Mouse (Mus musculus): Measurements from ENCODE around the gene Snx33. TPM values are rescaled to one million over a fixed set of nuclear protein-coding genes. Genes with fewer than 3 reads are reported as not detected.

Snx33 gene
- polyA plus RNA-seq, 1 experiment from 2014 or later: 3.3 TPM

DNA sequence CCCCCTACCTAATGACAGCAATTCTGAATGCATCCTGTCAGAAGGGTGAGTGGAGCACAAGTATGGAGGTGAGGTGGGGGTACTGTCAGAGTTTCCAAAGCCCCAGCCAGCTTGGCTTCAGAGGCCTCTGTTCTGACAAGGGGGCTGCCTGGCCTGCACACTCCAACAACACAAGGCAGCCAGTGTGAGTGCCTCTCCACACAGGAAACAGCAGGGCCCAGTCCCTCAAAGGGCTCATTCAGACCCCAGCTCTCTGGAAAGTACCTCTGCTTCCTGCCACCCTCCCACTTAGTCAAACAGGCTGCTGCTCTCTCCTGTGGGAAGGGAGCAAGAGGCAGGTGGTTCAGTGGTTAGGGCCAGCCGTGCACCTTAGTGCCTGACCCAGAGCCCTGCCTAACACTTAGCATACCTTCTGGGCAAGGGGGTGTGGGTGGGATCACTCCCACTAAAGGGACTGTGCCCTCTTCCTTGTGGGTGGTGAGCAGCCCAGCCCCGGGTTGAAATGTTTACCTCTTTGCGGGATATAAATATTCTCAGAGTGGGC is 46.6 kb downstream of the Snx33 start:
- Histone ChIP-seq H3K4me3 (ENCODE audit: low read depth, low read length) (no peak overlapping the region), H3K27ac (ENCODE audit: low read depth, low read length) (no peak overlapping the region), H3K36me3 (ENCODE audit: control insufficient read depth, insufficient read depth, low read length) (no peaks in the 10 kb centered on the region), H3K27me3 (ENCODE audit: control insufficient read depth, insufficient read depth, low read length) (no peaks in the 10 kb centered on the region), H3K9ac (ENCODE audit: low read depth, low read length) (no peak overlapping the region), H3K9me3 (ENCODE audit: control insufficient read depth, low read length) (no peaks in the 10 kb centered on the region), H3K4me2 (replicated peaks; ENCODE audit: low read depth, low read length) (no peak overlapping the region), H3K4me1 (replicated peaks; ENCODE audit: control insufficient read depth, insufficient read depth, low read length) (no peaks in the 10 kb centered on the region)
- 87% methylated on average over 3 of the region's 3 CpGs for WGBS
- ATAC-seq (ENCODE audit: low FRiP score): no peak
- DNase-seq (ENCODE audit: low spot score): no peak

DNA sequence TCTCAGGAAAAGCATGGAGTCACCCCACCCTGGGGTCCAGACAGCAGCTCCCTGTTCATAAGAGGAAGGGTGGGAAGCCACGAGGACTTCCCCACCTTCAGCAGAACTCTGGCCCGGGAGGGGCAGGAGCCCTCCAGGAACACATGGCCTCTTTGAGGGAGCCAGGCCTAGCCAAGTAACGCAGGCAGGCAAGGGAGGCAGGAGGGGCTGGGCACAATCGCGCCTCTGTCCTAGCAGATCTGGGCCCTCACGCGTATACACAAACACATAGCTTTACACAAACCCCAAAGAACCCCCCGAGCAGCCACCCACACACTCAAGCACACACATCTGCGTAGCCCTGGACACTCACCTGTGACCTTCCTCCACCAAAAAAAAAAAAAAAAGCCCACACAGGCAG is 47.4 kb downstream of the Snx33 start:
- H3K9me3 ChIP-seq (ENCODE audit: control insufficient read depth, low read length): no peaks in the 10 kb centered on the region
- H3K9ac ChIP-seq (ENCODE audit: low read depth, low read length): no peak overlapping the region
- DNase-seq (ENCODE audit: low spot score): no peak
- no peak overlapping the region for H3K4me3 ChIP-seq (ENCODE audit: low read depth, low read length)
- no peaks in the 10 kb centered on the region for H3K4me1 ChIP-seq (replicated peaks; ENCODE audit: control insufficient read depth, insufficient read depth, low read length)
- H3K36me3 ChIP-seq (ENCODE audit: control insufficient read depth, insufficient read depth, low read length): no peaks in the 10 kb centered on the region
- no peaks in the 10 kb centered on the region for H3K27me3 ChIP-seq (ENCODE audit: control insufficient read depth, insufficient read depth, low read length)
- no peak overlapping the region for H3K27ac ChIP-seq (ENCODE audit: low read depth, low read length)
- WGBS: 65% methylated on average over 9 of the region's 9 CpGs
- H3K4me2 ChIP-seq (replicated peaks; ENCODE audit: low read depth, low read length): no peak overlapping the region
- no peak for ATAC-seq (ENCODE audit: low FRiP score)

DNA sequence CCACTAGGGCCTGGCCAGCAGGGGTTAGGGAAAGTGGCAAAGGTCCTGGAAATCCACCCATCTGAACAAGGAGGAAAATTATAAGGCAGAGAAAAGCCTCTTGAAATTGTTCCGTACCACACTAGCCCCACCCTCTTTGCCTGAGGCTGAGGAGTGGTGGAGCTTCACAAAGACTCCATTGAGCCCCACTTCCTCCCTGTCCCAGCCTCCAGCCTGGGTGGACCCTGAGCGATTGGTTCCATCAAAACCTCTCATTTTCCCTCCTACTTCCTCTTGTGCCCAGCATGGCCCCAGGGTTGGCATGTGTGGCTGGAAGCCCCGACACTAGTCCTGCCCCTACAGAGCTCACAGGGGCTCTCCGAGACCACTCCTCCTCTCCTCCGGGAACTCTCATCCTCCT is 50.9 kb downstream of the Snx33 start:
- ATAC-seq (ENCODE audit: low FRiP score) (no peak), DNase-seq (ENCODE audit: low spot score) (no peak)
- H3K4me2 ChIP-seq (replicated peaks; ENCODE audit: low read depth, low read length): no peak overlapping the region
- no peak overlapping the region for H3K27ac ChIP-seq (ENCODE audit: low read depth, low read length)
- WGBS: 76% methylated on average over 5 of the region's 5 CpGs
- H3K4me3 ChIP-seq (ENCODE audit: low read depth, low read length): no peak overlapping the region
- H3K4me1 ChIP-seq (replicated peaks; ENCODE audit: control insufficient read depth, insufficient read depth, low read length): no peaks in the 10 kb centered on the region
- H3K36me3 ChIP-seq (ENCODE audit: control insufficient read depth, insufficient read depth, low read length): no peaks in the 10 kb centered on the region
- H3K27me3 ChIP-seq (ENCODE audit: control insufficient read depth, insufficient read depth, low read length): no peaks in the 10 kb centered on the region
- H3K9ac ChIP-seq (ENCODE audit: low read depth, low read length): no peak overlapping the region
- no peaks in the 10 kb centered on the region for H3K9me3 ChIP-seq (ENCODE audit: control insufficient read depth, low read length)

DNA sequence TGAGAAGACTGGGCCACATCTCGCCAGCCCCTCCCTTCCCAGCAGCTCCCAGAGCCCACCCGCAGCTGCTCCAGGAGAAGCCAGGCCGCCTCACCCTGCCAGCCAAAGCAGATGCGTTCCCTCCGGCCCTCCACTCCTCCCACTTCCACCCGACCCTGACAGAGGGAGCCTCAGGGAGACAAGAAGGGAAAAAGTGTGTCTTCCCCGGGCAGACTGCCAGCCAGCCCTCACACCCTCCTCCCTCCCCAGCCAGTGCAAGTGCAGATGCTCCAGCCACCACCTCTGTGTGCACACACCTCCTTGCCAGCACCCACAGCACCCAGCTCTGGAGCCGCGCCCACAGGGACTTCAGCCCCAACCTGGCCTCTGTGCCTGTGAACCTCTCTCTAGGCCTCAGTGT is 51.4 kb downstream of the Snx33 start:
- no peaks in the 10 kb centered on the region for H3K36me3 ChIP-seq (ENCODE audit: control insufficient read depth, insufficient read depth, low read length)
- 0 out of 2 replicates have a peak overlapping the region, but pooled peaks have one; percentile 8 for H3K9ac ChIP-seq (ENCODE audit: low read depth, low read length)
- no peak overlapping the region for H3K4me2 ChIP-seq (replicated peaks; ENCODE audit: low read depth, low read length)
- H3K4me1 ChIP-seq (replicated peaks; ENCODE audit: control insufficient read depth, insufficient read depth, low read length): no peaks in the 10 kb centered on the region
- 57% methylated on average over 8 of the region's 9 CpGs for WGBS
- H3K9me3 ChIP-seq (ENCODE audit: control insufficient read depth, low read length): no peaks in the 10 kb centered on the region
- H3K27ac ChIP-seq (ENCODE audit: low read depth, low read length): no peak overlapping the region
- DNase-seq (ENCODE audit: low spot score) (no peak), ATAC-seq (ENCODE audit: low FRiP score) (no peak)
- no peak overlapping the region for H3K4me3 ChIP-seq (ENCODE audit: low read depth, low read length)
- H3K27me3 ChIP-seq (ENCODE audit: control insufficient read depth, insufficient read depth, low read length): no peaks in the 10 kb centered on the region

DNA sequence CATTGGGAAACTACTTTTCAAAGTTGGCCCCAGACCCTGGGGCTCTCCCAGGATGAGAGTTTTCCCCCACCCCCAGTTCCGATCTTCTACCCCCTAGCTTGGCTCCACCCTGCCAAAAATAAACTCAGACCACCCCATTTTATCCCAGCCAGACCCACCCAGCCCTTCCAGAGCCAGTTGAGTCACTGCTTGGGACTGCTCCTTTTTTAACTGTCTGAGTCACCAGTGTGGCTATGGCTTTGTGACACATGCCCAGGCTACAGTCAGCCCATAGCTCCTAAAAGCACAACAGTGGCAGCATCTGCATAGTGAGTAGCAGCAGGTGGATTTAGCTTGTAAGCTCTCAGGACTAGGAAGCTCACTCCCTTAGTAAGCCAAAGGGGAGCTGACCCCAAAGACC is 55.1 kb downstream of the Snx33 start:
- Histone ChIP-seq H3K4me2 (replicated peaks; ENCODE audit: low read depth, low read length) (no peak overlapping the region), H3K36me3 (ENCODE audit: control insufficient read depth, insufficient read depth, low read length) (no peaks in the 10 kb centered on the region), H3K9me3 (ENCODE audit: control insufficient read depth, low read length) (no peaks in the 10 kb centered on the region), H3K4me1 (replicated peaks; ENCODE audit: control insufficient read depth, insufficient read depth, low read length) (peaks cover 2% of the 10 kb centered on the region; the same call in 1 of the 2 replicates), H3K9ac (ENCODE audit: low read depth, low read length) (no peak overlapping the region), H3K27me3 (ENCODE audit: control insufficient read depth, insufficient read depth, low read length) (no peaks in the 10 kb centered on the region), H3K27ac (ENCODE audit: low read depth, low read length) (no peak overlapping the region), H3K4me3 (ENCODE audit: low read depth, low read length) (no peak overlapping the region)
- 78% methylated on average over 1 of the region's 1 CpGs for WGBS
- ATAC-seq (ENCODE audit: low FRiP score) (no peak), DNase-seq (ENCODE audit: low spot score) (no peak)

DNA sequence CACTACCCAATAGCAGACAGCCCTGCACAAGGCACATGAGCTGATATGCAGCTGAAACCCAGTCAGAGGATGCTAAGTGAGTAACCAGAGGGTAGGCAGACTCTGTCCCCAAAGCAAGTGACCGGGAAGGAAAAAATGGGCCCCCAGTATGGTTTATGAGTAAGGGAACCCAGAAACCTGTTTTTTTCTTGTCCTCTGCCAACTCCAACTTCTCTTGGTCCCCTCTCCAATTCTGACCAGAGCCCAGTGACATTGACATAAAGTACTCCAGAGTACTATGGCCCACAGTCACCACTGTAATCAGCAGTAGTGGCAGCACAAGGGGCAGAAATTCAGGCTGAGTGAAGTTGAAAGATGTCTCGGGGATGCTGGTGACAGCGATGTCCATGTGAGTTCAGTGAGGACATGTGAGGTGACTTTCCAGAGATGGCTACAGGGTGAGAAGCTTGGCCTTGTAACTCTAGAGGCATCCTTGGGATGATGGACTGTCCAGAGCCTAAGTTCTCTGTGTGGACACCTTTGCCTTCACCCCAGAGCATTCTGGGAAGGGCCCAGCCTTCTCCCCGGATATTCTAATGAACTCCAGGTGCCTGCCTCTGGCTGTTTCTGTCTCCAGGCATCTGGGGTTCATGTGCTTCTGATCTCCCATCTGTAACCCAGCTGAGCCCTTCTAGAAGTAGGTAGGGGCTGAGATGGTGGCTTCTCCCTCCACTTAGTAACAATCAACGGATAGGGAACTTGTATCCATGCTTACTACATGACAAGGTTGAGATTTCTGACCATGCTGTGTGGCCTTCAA is 55.9 kb downstream of the Snx33 start:
- Histone ChIP-seq H3K36me3 (ENCODE audit: control insufficient read depth, insufficient read depth, low read length) (no peaks in the 10 kb centered on the region), H3K27ac (ENCODE audit: low read depth, low read length) (no peak overlapping the region), H3K9me3 (ENCODE audit: control insufficient read depth, low read length) (no peaks in the 10 kb centered on the region), H3K9ac (ENCODE audit: low read depth, low read length) (no peak overlapping the region), H3K27me3 (ENCODE audit: control insufficient read depth, insufficient read depth, low read length) (no peaks in the 10 kb centered on the region), H3K4me3 (ENCODE audit: low read depth, low read length) (no peak overlapping the region), H3K4me2 (replicated peaks; ENCODE audit: low read depth, low read length) (no peak overlapping the region), H3K4me1 (replicated peaks; ENCODE audit: control insufficient read depth, insufficient read depth, low read length) (peaks cover 2% of the 10 kb centered on the region; the same call in 1 of the 2 replicates)
- ATAC-seq (ENCODE audit: low FRiP score) (no peak), DNase-seq (ENCODE audit: low spot score) (no peak)
- 81% methylated on average over 5 of the region's 5 CpGs for WGBS

DNA sequence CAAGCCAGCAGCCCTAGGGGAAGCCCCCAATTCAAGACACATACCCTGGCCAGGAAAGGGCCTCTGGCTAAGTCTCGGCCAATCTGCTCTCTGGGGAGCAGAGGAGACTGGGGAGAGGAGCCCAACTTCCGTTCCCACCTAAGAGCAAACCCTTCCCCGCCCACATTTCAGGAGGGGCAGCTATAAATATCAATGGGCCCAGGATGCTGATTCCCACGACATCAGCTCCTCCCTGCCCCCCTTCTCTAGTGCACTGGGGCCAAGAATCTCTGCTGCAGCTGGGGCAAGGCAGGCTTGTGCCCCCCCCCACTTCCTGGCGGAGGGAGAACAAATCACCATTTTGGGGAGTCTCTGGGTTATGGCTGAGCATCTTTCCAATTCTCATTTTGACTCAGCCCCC is 57.0 kb downstream of the Snx33 start:
- 58% methylated on average over 5 of the region's 5 CpGs for WGBS

DNA sequence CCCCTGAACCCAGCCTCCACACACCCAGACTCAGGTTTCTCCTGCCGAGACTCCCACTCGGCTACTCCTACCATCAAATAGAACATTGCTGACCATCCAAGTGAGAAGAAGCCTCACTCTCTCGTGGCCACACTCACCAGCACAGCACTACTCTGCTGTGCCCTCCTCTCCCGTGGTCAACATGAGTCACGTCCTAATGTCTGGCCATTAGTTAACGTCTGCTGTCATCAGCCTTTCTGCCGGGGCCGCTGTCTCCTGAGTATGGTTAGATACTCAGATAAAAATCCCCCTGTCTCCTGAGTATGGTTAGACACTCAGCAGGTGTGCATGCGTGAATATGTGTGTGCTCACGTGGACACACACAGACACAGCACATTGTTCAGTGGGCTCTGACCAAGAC is 57.4 kb downstream of the Snx33 start:
- WGBS: 76% methylated on average over 10 of the region's 10 CpGs
- Histone ChIP-seq H3K9me3 (ENCODE audit: control insufficient read depth, low read length) (no peaks in the 10 kb centered on the region), H3K9ac (ENCODE audit: low read depth, low read length) (no peak overlapping the region), H3K27me3 (ENCODE audit: control insufficient read depth, insufficient read depth, low read length) (peaks cover under 1% of the 10 kb centered on the region; the same call in 1 of the 2 replicates), H3K4me1 (replicated peaks; ENCODE audit: control insufficient read depth, insufficient read depth, low read length) (peaks cover 2% of the 10 kb centered on the region; the same call in 1 of the 2 replicates), H3K4me3 (ENCODE audit: low read depth, low read length) (no peak overlapping the region), H3K27ac (ENCODE audit: low read depth, low read length) (no peak overlapping the region), H3K4me2 (replicated peaks; ENCODE audit: low read depth, low read length) (no peak overlapping the region), H3K36me3 (ENCODE audit: control insufficient read depth, insufficient read depth, low read length) (no peaks in the 10 kb centered on the region)
- no peak for ATAC-seq (ENCODE audit: low FRiP score)
- DNase-seq (ENCODE audit: low spot score): no peak

More for the DNA sequence above, 57.0 kb downstream of the Snx33 start:
- DNase-seq (ENCODE audit: low spot score) (no peak), ATAC-seq (ENCODE audit: low FRiP score) (no peak)
- Histone ChIP-seq H3K27me3 (ENCODE audit: control insufficient read depth, insufficient read depth, low read length) (no peaks in the 10 kb centered on the region), H3K9me3 (ENCODE audit: control insufficient read depth, low read length) (no peaks in the 10 kb centered on the region), H3K9ac (ENCODE audit: low read depth, low read length) (no peak overlapping the region), H3K4me1 (replicated peaks; ENCODE audit: control insufficient read depth, insufficient read depth, low read length) (peaks cover 2% of the 10 kb centered on the region; the same call in 1 of the 2 replicates), H3K36me3 (ENCODE audit: control insufficient read depth, insufficient read depth, low read length) (no peaks in the 10 kb centered on the region), H3K4me3 (ENCODE audit: low read depth, low read length) (no peak overlapping the region), H3K27ac (ENCODE audit: low read depth, low read length) (no peak overlapping the region), H3K4me2 (replicated peaks; ENCODE audit: low read depth, low read length) (no peak overlapping the region)

DNA sequence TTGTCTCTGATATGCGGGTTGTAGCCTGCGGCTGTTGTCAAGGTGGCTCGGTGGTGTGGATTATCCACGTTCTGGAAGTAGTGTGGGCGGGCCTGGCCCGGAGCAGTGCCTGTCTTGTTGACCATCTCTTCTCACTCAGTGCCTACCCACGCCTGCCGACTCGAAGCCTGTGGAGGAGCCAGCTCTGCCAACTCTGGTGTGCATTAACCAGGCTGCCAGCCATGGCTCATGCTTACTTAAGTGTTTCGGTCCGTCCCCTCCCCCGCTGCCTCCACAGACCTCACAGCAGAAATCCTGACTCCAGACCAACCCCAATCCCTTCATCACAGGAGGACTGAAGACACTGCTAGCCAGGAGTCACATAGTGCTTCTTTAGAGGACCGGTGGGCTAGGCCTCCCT is 58.6 kb downstream of the Snx33 start:
- peaks cover 2% of the 10 kb centered on the region; the same call in 1 of the 2 replicates for H3K4me1 ChIP-seq (replicated peaks; ENCODE audit: control insufficient read depth, insufficient read depth, low read length)
- H3K4me3 ChIP-seq (ENCODE audit: low read depth, low read length): no peak overlapping the region
- no peak for ATAC-seq (ENCODE audit: low FRiP score)
- no peaks in the 10 kb centered on the region for H3K9me3 ChIP-seq (ENCODE audit: control insufficient read depth, low read length)
- no peak for DNase-seq (ENCODE audit: low spot score)
- no peak overlapping the region for H3K4me2 ChIP-seq (replicated peaks; ENCODE audit: low read depth, low read length)
- no peak overlapping the region for H3K9ac ChIP-seq (ENCODE audit: low read depth, low read length)
- H3K36me3 ChIP-seq (ENCODE audit: control insufficient read depth, insufficient read depth, low read length): no peaks in the 10 kb centered on the region
- WGBS: 85% methylated on average over 13 of the region's 13 CpGs
- peaks cover 9% of the 10 kb centered on the region; the same call in 1 of the 2 replicates for H3K27me3 ChIP-seq (ENCODE audit: control insufficient read depth, insufficient read depth, low read length)
- no peak overlapping the region for H3K27ac ChIP-seq (ENCODE audit: low read depth, low read length)

Measured in hindbrain, embryonic 11.5 days (tissue).